Mouse (Mus musculus): ENCODE measurements at regions not wholly inside any gene's neighbourhood (a gene's known extent, or its start where the extent isn't known, plus 50 kb on each side); places are given as distances from the start of the nearest gene placed in this dataset.

- no peak overlapping the region for H3K27ac ChIP-seq (ENCODE audit: low read depth, low read length)
- H3K4me1 ChIP-seq (replicated peaks; ENCODE audit: control insufficient read depth, insufficient read depth, low read length): no peaks in the 10 kb centered on the region
- DNase-seq (ENCODE audit: low spot score) (no peak), ATAC-seq (replicated peaks; ENCODE audit: low FRiP score) (no peak)
- H3K27me3 ChIP-seq (replicated peaks; ENCODE audit: control insufficient read depth, insufficient read depth, low read length): no peaks in the 10 kb centered on the region
- no peaks in the 10 kb centered on the region for H3K36me3 ChIP-seq (ENCODE audit: control insufficient read depth, insufficient read depth, low read length)
- H3K4me3 ChIP-seq (ENCODE audit: low read depth, low read length): no peak overlapping the region
- WGBS: 62% methylated on average over 5 of the region's 5 CpGs
- H3K9ac ChIP-seq (ENCODE audit: low read depth, low read length): no peak overlapping the region
- H3K4me2 ChIP-seq: no peak overlapping the region
- H3K9me3 ChIP-seq (ENCODE audit: control insufficient read depth, low read length): no peaks in the 10 kb centered on the region
Measured at GRCm38 (mm10) chr14:98829958-98830633, 164.0 kb downstream of the Rpl36a-ps1 start.

GRCm38 (mm10) chr14:98827490-98827889 lies 166.6 kb downstream of the Rpl36a-ps1 start:
- DNase-seq (ENCODE audit: low spot score): no peak
- no peak overlapping the region for H3K4me3 ChIP-seq (ENCODE audit: low read depth, low read length)
- no peaks in the 10 kb centered on the region for H3K9me3 ChIP-seq (ENCODE audit: control insufficient read depth, low read length)
- H3K27ac ChIP-seq (ENCODE audit: low read depth, low read length): no peak overlapping the region
- H3K4me2 ChIP-seq: no peak overlapping the region
- 72% methylated on average over 2 of the region's 2 CpGs for WGBS
- H3K36me3 ChIP-seq (ENCODE audit: control insufficient read depth, insufficient read depth, low read length): no peaks in the 10 kb centered on the region
- H3K27me3 ChIP-seq (replicated peaks; ENCODE audit: control insufficient read depth, insufficient read depth, low read length): no peaks in the 10 kb centered on the region
- H3K4me1 ChIP-seq (replicated peaks; ENCODE audit: control insufficient read depth, insufficient read depth, low read length): no peaks in the 10 kb centered on the region
- ATAC-seq (replicated peaks; ENCODE audit: low FRiP score): no peak
- no peak overlapping the region for H3K9ac ChIP-seq (ENCODE audit: low read depth, low read length)

GRCm38 (mm10) chr14:98813657-98814056 lies 180.5 kb downstream of the Rpl36a-ps1 start:
- Histone ChIP-seq H3K27ac (ENCODE audit: low read depth, low read length) (no peak overlapping the region), H3K4me2 (no peak overlapping the region), H3K9ac (ENCODE audit: low read depth, low read length) (no peak overlapping the region), H3K27me3 (replicated peaks; ENCODE audit: control insufficient read depth, insufficient read depth, low read length) (no peaks in the 10 kb centered on the region), H3K4me1 (replicated peaks; ENCODE audit: control insufficient read depth, insufficient read depth, low read length) (no peaks in the 10 kb centered on the region), H3K36me3 (ENCODE audit: control insufficient read depth, insufficient read depth, low read length) (no peaks in the 10 kb centered on the region), H3K4me3 (ENCODE audit: low read depth, low read length) (no peak overlapping the region), H3K9me3 (ENCODE audit: control insufficient read depth, low read length) (no peaks in the 10 kb centered on the region)
- WGBS: 89% methylated on average over 5 of the region's 5 CpGs
- ATAC-seq (replicated peaks; ENCODE audit: low FRiP score) (no peak), DNase-seq (ENCODE audit: low spot score) (no peak)

- no peaks in the 10 kb centered on the region for H3K27me3 ChIP-seq (replicated peaks; ENCODE audit: control insufficient read depth, insufficient read depth, low read length)
- no peak overlapping the region for H3K9ac ChIP-seq (ENCODE audit: low read depth, low read length)
- DNase-seq (ENCODE audit: low spot score) (no peak), ATAC-seq (replicated peaks; ENCODE audit: low FRiP score) (no peak)
- H3K4me1 ChIP-seq (replicated peaks; ENCODE audit: control insufficient read depth, insufficient read depth, low read length): no peaks in the 10 kb centered on the region
- 78% methylated on average over 3 of the region's 3 CpGs for WGBS
- no peak overlapping the region for H3K4me3 ChIP-seq (ENCODE audit: low read depth, low read length)
- no peaks in the 10 kb centered on the region for H3K36me3 ChIP-seq (ENCODE audit: control insufficient read depth, insufficient read depth, low read length)
- H3K27ac ChIP-seq (ENCODE audit: low read depth, low read length): no peak overlapping the region
- no peak overlapping the region for H3K4me2 ChIP-seq
- H3K9me3 ChIP-seq (ENCODE audit: control insufficient read depth, low read length): no peaks in the 10 kb centered on the region
Measured at GRCm38 (mm10) chr14:98810259-98811042, 183.7 kb downstream of the Rpl36a-ps1 start.

GRCm38 (mm10) chr14:98808117-98808516 lies 186.0 kb downstream of the Rpl36a-ps1 start:
- H3K4me2 ChIP-seq: no peak overlapping the region
- no peak for ATAC-seq (replicated peaks; ENCODE audit: low FRiP score)
- 79% methylated on average over 1 of the region's 1 CpGs for WGBS
- H3K9ac ChIP-seq (ENCODE audit: low read depth, low read length): no peak overlapping the region
- H3K27ac ChIP-seq (ENCODE audit: low read depth, low read length): no peak overlapping the region
- no peaks in the 10 kb centered on the region for H3K36me3 ChIP-seq (ENCODE audit: control insufficient read depth, insufficient read depth, low read length)
- no peaks in the 10 kb centered on the region for H3K9me3 ChIP-seq (ENCODE audit: control insufficient read depth, low read length)
- H3K27me3 ChIP-seq (replicated peaks; ENCODE audit: control insufficient read depth, insufficient read depth, low read length): no peaks in the 10 kb centered on the region
- H3K4me1 ChIP-seq (replicated peaks; ENCODE audit: control insufficient read depth, insufficient read depth, low read length): no peaks in the 10 kb centered on the region
- H3K4me3 ChIP-seq (ENCODE audit: low read depth, low read length): no peak overlapping the region
- no peak for DNase-seq (ENCODE audit: low spot score)

GRCm38 (mm10) chr14:98805066-98805465 lies 189.1 kb downstream of the Rpl36a-ps1 start:
- Histone ChIP-seq H3K27ac (ENCODE audit: low read depth, low read length) (no peak overlapping the region), H3K4me3 (ENCODE audit: low read depth, low read length) (no peak overlapping the region), H3K27me3 (replicated peaks; ENCODE audit: control insufficient read depth, insufficient read depth, low read length) (no peaks in the 10 kb centered on the region), H3K9ac (ENCODE audit: low read depth, low read length) (no peak overlapping the region), H3K9me3 (ENCODE audit: control insufficient read depth, low read length) (no peaks in the 10 kb centered on the region), H3K4me1 (replicated peaks; ENCODE audit: control insufficient read depth, insufficient read depth, low read length) (no peaks in the 10 kb centered on the region), H3K36me3 (ENCODE audit: control insufficient read depth, insufficient read depth, low read length) (no peaks in the 10 kb centered on the region), H3K4me2 (no peak overlapping the region)
- ATAC-seq (replicated peaks; ENCODE audit: low FRiP score): no peak
- DNase-seq (ENCODE audit: low spot score): no peak
- 76% methylated on average over 6 of the region's 6 CpGs for WGBS

GRCm38 (mm10) chr14:98801293-98801692 lies 192.8 kb downstream of the Rpl36a-ps1 start:
- H3K4me3 ChIP-seq (ENCODE audit: low read depth, low read length): no peak overlapping the region
- no peak overlapping the region for H3K9ac ChIP-seq (ENCODE audit: low read depth, low read length)
- H3K36me3 ChIP-seq (ENCODE audit: control insufficient read depth, insufficient read depth, low read length): no peaks in the 10 kb centered on the region
- WGBS: 48% methylated on average over 2 of the region's 2 CpGs
- DNase-seq (ENCODE audit: low spot score): no peak
- no peaks in the 10 kb centered on the region for H3K4me1 ChIP-seq (replicated peaks; ENCODE audit: control insufficient read depth, insufficient read depth, low read length)
- H3K27me3 ChIP-seq (replicated peaks; ENCODE audit: control insufficient read depth, insufficient read depth, low read length): no peaks in the 10 kb centered on the region
- no peak overlapping the region for H3K27ac ChIP-seq (ENCODE audit: low read depth, low read length)
- ATAC-seq (replicated peaks; ENCODE audit: low FRiP score): no peak; the same call in 1 of the 2 replicates
- H3K4me2 ChIP-seq: no peak overlapping the region
- no peaks in the 10 kb centered on the region for H3K9me3 ChIP-seq (ENCODE audit: control insufficient read depth, low read length)

GRCm38 (mm10) chr14:98791970-98792369 lies 202.1 kb downstream of the Rpl36a-ps1 start:
- ATAC-seq (replicated peaks; ENCODE audit: low FRiP score) (no peak), DNase-seq (ENCODE audit: low spot score) (no peak)
- Histone ChIP-seq H3K36me3 (ENCODE audit: control insufficient read depth, insufficient read depth, low read length) (no peaks in the 10 kb centered on the region), H3K9ac (ENCODE audit: low read depth, low read length) (no peak overlapping the region), H3K9me3 (ENCODE audit: control insufficient read depth, low read length) (no peaks in the 10 kb centered on the region), H3K27me3 (replicated peaks; ENCODE audit: control insufficient read depth, insufficient read depth, low read length) (no peaks in the 10 kb centered on the region), H3K4me3 (ENCODE audit: low read depth, low read length) (no peak overlapping the region), H3K27ac (ENCODE audit: low read depth, low read length) (no peak overlapping the region), H3K4me1 (replicated peaks; ENCODE audit: control insufficient read depth, insufficient read depth, low read length) (no peaks in the 10 kb centered on the region), H3K4me2 (no peak overlapping the region)
- WGBS: 52% methylated on average over 4 of the region's 4 CpGs

All from liver, embryonic 11.5 days (tissue).